Mouse (Mus musculus): ENCODE data around the gene Vps29.

The Vps29 gene

GRCm38 (mm10) chr5:122400628-122401302 is 46.6 kb downstream of the Vps29 start:
- peak; percentile 83 for DNase-seq

GRCm38 (mm10) chr5:122401303-122401640 is 47.1 kb downstream of the Vps29 start:
- peak; percentile 73 for DNase-seq

GRCm38 (mm10) chr5:122402160-122402559 is 48.0 kb downstream of the Vps29 start:
- no peak for DNase-seq

- peak; percentile 67 for DNase-seq
These were observed 48.6 kb downstream of the Vps29 start for GRCm38 (mm10) chr5:122402772-122403171.

- no peak for DNase-seq
These were observed 49.2 kb downstream of the Vps29 start for GRCm38 (mm10) chr5:122403362-122403761.

- DNase-seq, result no peak
These were observed 51.4 kb downstream of the Vps29 start for GRCm38 (mm10) chr5:122405537-122405936.

- no peak for DNase-seq
These were observed 55.8 kb downstream of the Vps29 start for GRCm38 (mm10) chr5:122409692-122410645.

- no peak for DNase-seq
These were observed 57.7 kb downstream of the Vps29 start for GRCm38 (mm10) chr5:122411892-122412291.

GRCm38 (mm10) chr5:122412826-122413225 is 58.7 kb downstream of the Vps29 start:
- DNase-seq, result peak; percentile 64

GRCm38 (mm10) chr5:122414351-122414750 is 60.2 kb downstream of the Vps29 start:
- no peak for DNase-seq

All from lung, postnatal 36 days (tissue).